Mouse (Mus musculus) olfactory bulb, adult 2 months (tissue): Measurements from ENCODE around the gene Rcor1. TPM values are rescaled to one million over a fixed set of nuclear protein-coding genes. Genes with fewer than 3 reads are reported as not detected.
"Not testable (repeated sequence)": the region's sequence is repeated elsewhere in the genome, so short reads cannot be mapped to it uniquely, and the experiment has no call there.

Experiments
- H3K27ac ChIP-seq: fragments of 200-500 bp; 2 replicates; pipeline ENCODE4 v1.5.1; 2012; ENCODE audit warnings: low read depth, low read length; ENCODE audit not compliant: insufficient read depth
- H3K4me1 ChIP-seq: fragments of 200-500 bp; 2 replicates; pipeline ENCODE4 v1.6.1; 2012; ENCODE audit warnings: low read length; ENCODE audit not compliant: control insufficient read depth, insufficient read depth
- H3K4me3 ChIP-seq: fragments of 200-500 bp; 2 replicates; pipeline ENCODE4 v1.5.1; 2012; ENCODE audit warnings: mild to moderate bottlenecking, low read depth, low read length, moderate library complexity; ENCODE audit not compliant: insufficient read depth
- CTCF ChIP-seq: fragments of 200-500 bp; IDR thresholded peaks from 2 replicates; pipeline ENCODE4 v1.5.1; 2012; ENCODE audit warnings: low read depth, mild to moderate bottlenecking, low read length, moderate library complexity; ENCODE audit not compliant: insufficient read depth
- POLR2A ChIP-seq: fragments of 200-500 bp; IDR thresholded peaks from 2 replicates; pipeline ENCODE4 v1.6.1; 2012; ENCODE audit warnings: mild to moderate bottlenecking, low read depth, low read length, moderate library complexity; ENCODE audit not compliant: insufficient read depth
- WGBS: fragments of 180-500 bp; shearing (Covaris S2); methylation state at CpG from one replicate; pipeline ENCODE4 v1.1.7; 2018; 5-methylcytosine and 5-hydroxymethylcytosine counted together
- polyA plus RNA-seq: library from polyadenylated mRNA; stranded (reverse); fragments of >200 nt; gene quantifications from 2 replicates; pipeline ENCODE4 v1.2.4, GENCODE M21; 2012; ENCODE audit warnings: low replicate concordance; ENCODE audit not compliant: missing spikeins, insufficient read depth, insufficient read length

Rcor1 gene
- polyA plus RNA-seq, 1 experiment, result not detected

DNA sequence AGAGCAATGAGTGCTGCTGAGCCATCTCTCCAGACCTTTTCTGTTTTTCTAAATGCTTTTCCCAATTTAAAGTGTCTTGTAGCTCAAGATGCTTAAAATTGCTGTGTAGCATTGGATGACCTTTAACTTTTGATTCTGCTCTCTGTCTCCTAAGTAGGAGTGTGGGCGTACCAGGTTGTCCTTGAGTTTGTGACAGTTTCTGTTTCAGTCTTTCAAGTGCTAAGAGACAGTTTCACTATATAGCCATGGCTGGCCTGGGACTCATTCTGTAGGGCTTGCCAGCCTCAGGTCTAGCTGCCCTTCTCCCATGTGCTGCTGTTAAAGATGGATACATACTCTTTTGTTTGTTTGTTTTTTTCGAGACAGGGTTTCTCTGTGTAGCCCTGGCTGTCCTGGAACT is 9.1 kb downstream of the Rcor1 start:
- WGBS, result 87% methylated on average over 2 of the region's 2 CpGs
- H3K27ac ChIP-seq, result no peak overlapping the region
- TF ChIP-seq CTCF (no peak), POLR2A (no peak)
- H3K4me1 ChIP-seq, result peaks cover 2% of the 10 kb centered on the region; the same call in 1 of the 2 replicates
- no peak overlapping the region for H3K4me3 ChIP-seq

DNA sequence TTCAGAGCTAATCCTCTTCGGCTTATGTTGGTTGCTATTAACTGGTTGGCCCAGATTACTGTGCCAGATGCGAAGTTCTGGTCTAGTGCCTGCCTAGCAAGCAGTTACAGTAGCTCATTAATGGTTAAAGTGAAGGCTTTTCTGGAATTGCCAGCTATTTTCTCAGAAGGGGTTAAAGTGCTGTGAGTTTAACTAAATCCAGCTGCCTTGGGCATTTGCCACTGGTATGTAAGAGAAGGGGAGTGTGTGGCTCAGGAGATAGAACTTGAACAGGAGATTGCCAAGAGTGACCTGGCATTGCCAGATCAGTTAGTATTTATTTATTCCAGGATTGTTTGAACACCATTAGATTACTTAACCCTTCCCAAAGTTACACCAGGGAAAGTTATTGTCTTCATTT is 11.1 kb downstream of the Rcor1 start:
- Histone ChIP-seq H3K4me3 (no peak overlapping the region), H3K27ac (no peak overlapping the region), H3K4me1 (0 out of 2 replicates have a peak, but pooled peaks cover 2% of the 10 kb centered on the region)
- no peak for TF ChIP-seq CTCF
- no peak for TF ChIP-seq POLR2A
- 73% methylated on average over 2 of the region's 2 CpGs for WGBS

DNA sequence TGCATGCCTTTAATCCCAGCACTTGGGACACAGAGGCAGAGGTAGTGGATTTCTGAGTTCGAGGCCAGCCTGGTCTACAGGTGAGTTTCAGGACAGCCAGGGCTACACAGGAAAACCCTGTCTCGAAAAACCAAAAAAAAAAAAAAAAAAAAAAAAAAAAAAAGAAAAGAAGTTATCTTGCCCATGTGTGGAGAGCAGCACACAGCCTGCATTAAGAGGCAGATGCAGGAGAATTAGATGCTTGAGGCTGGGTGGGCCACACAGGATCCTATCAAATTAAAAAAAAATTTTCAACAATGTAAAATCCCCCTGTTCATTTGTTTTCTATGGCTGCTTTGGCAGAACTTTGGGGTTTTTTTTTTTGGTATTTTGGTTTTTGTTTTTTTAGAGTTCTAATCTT is 24.2 kb downstream of the Rcor1 start:
- TF ChIP-seq POLR2A, result no peak
- no peak for TF ChIP-seq CTCF
- Histone ChIP-seq H3K27ac (no peak overlapping the region), H3K4me1 (no peaks in the 10 kb centered on the region), H3K4me3 (no peak overlapping the region)
- 84% methylated on average over 2 of the region's 2 CpGs for WGBS

DNA sequence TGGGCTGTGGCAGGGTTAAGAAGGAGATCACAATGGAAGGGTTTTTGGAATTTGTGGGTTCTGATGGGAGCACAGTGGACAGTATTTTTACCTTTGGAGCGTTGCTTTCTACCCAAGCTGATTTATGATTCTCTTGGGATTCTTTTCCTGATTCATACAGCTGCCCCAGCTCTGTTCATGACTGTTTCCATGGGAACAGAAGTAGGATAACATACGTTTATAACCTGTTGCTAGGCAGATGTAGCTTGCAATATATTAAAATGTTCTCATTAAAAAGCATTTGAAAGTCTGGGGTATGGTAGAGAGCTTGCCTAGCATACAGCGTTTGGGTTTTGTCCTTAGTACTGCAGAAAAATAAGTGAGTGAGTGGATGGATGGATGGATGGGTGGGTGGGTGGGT is 25.1 kb downstream of the Rcor1 start:
- 80% methylated on average over 3 of the region's 3 CpGs for WGBS
- no peaks in the 10 kb centered on the region for H3K4me1 ChIP-seq
- no peak overlapping the region for H3K4me3 ChIP-seq
- no peak overlapping the region for H3K27ac ChIP-seq
- TF ChIP-seq POLR2A (no peak), CTCF (no peak)

DNA sequence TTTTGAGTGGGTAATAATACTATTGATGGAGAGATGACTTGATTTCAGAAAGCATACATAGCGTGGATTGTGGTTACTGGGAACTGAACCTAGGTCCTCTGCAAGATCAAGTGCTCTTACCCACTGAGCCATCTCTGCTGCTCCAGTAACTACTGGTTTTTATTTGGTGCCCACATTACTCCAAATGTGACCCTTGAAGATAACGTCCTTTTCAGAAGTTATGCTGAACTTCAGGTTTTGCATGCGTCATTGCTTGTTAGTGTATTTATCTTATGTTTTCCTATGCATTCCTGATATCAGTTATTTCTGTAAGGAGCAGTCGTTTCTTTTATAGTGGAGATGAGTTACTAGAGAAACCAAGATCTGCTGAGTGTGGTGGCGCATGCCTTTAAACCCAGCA is 26.2 kb downstream of the Rcor1 start:
- no peak overlapping the region for H3K27ac ChIP-seq
- H3K4me3 ChIP-seq, result no peak overlapping the region
- TF ChIP-seq CTCF (no peak), POLR2A (no peak)
- WGBS, result 92% methylated on average over 5 of the region's 5 CpGs
- no peaks in the 10 kb centered on the region for H3K4me1 ChIP-seq

DNA sequence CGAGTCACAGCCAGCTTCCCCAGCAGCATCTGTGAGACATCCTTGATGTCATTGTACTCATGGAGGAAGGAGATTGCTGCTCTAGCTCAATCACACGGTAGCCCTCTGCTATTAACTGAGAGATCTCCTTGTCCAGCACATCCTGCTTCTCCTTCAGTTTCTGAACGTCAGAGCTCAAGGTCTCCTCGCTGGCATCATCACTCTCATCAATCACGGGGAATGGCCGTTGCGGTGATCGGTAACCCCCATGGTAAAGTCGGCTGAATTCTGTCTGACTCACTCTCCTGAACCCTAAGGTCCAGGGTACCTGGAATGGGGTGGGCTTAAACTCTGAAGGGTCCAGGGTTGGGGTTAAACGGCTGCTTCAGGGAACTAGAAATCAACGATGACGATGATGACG is 28.7 kb downstream of the Rcor1 start:
- Histone ChIP-seq H3K4me3 (no peak overlapping the region), H3K4me1 (no peaks in the 10 kb centered on the region), H3K27ac (no peak overlapping the region)
- 90% methylated on average over 13 of the region's 13 CpGs for WGBS
- TF ChIP-seq POLR2A, result no peak
- no peak for TF ChIP-seq CTCF

DNA sequence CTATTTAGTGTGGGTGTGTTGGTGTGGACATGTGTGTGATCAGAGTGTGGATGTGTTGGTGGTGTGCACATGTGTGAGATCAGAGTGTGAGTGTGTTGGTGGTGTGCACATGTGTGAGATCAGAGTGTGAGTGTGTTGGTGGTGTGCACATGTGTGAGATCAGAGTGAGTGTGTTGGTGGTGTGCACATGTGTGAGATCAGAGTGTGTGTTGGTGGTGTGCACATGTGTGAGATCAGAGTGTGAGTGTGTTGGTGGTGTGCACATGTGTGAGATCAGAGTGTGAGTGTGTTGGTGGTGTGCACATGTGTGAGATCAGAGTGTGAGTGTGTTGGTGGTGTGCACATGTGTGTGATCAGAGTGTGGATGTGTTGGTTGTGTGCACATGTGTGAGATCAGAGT is 30.1 kb downstream of the Rcor1 start:
- not testable (repeated sequence) for H3K4me3 ChIP-seq, H3K4me1 ChIP-seq, H3K27ac ChIP-seq

DNA sequence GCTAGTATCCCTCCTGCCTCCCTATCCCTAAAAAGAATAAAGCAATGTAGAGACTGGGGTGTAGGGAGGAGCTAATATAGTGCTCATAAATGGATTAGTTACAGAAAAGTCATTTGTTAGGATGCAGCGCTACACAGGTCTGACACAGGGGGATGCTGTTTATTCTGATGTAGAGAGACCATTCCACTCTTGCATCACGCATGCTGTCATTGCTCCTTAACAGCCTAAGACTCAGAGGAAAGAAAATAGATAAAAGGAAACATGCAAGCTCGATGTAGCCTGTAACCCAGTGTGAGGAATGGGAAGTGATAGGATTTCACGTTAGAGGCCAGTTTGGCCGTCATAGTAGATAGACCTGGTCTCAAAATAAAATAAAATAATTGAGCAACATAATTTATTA is 31.9 kb downstream of the Rcor1 start:
- no peak overlapping the region for H3K27ac ChIP-seq
- WGBS, result 85% methylated on average over 5 of the region's 5 CpGs
- TF ChIP-seq CTCF (no peak), POLR2A (no peak)

DNA sequence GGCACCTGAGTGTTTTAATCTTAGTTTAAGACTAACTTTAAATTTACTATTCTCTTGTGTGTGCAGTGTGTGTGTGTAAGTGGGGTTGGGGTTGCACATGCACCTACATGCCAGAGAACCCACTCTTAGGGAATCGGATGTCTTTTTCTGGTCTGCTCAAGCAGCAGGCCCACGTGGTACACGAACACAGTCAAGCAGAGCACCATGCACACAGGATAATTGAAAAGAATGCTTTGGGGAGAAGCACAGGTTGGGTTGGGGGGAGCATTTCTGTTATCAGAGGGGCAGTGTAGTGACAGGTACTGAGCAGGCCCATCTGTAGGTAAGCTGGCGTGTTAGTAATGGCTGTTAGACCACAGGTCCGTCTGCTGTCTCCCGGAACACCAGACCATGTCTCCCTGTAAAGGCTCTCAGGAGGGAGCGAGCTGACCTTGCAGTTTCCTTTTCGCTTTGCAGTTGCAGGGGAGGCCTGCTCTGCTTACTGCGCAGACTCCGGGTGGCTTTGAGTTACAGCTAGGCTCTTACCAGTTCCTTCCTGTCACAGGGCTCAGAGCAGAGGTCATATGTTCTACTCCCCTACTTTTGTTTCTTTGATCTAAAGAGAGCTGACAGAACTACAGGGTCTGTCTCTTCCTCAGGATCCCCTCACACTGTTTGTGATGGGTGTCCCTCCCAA is 32.5 kb downstream of the Rcor1 start:
- H3K27ac ChIP-seq, result no peak overlapping the region
- WGBS, result 86% methylated on average over 10 of the region's 10 CpGs
- no peak for TF ChIP-seq CTCF
- no peak for TF ChIP-seq POLR2A
- H3K4me3 ChIP-seq, result no peak overlapping the region
- no peaks in the 10 kb centered on the region for H3K4me1 ChIP-seq

More for the DNA sequence above, 31.9 kb downstream of the Rcor1 start:
- H3K4me1 ChIP-seq, result no peaks in the 10 kb centered on the region
- no peak overlapping the region for H3K4me3 ChIP-seq
